Mouse (Mus musculus) gonadal fat pad, adult 2 months (tissue): ENCODE results near the gene Egln1. TPM values are rescaled to one million over a fixed set of nuclear protein-coding genes. Genes with fewer than 3 reads are reported as not detected.

Experiments used
- DNase-seq: peaks from one replicate; pipeline ENCODE4 v3.0.0-alpha.2; 2012; ENCODE audit warnings: low read depth
- polyA plus RNA-seq: library from polyadenylated mRNA; depleted of rRNA; stranded (reverse); fragments of >200 nt; gene quantifications from 2 replicates; pipeline ENCODE4 v1.2.3, GENCODE M21; 2012

Egln1 gene
- polyA plus RNA-seq, 1 experiment: 29.5 TPM

- DNase-seq: no peak
These were observed 45.9 kb downstream of the Egln1 start for GRCm38 (mm10) chr8:124903198-124903597.

GRCm38 (mm10) chr8:124898251-124898905 is 50.7 kb downstream of the Egln1 start:
- DNase-seq: no peak

- peak; percentile 38 for DNase-seq
These were observed 51.5 kb downstream of the Egln1 start, which contains the start of the genes Exoc8 and Sprtn for GRCm38 (mm10) chr8:124897386-124898250. Gene Exoc8 (minus strand): TSS chr8:124897705. Gene Sprtn (plus strand): TSS chr8:124897886.

- peak; percentile 19 for DNase-seq
These were observed 52.3 kb downstream of the Egln1 start for GRCm38 (mm10) chr8:124896632-124897385.

GRCm38 (mm10) chr8:124896010-124896631 is 53.0 kb downstream of the Egln1 start:
- no peak for DNase-seq

- no peak for DNase-seq
These were observed 56.5 kb downstream of the Egln1 start for GRCm38 (mm10) chr8:124892596-124892995.

GRCm38 (mm10) chr8:124888385-124888784 is 60.7 kb downstream of the Egln1 start:
- DNase-seq: no peak

GRCm38 (mm10) chr8:124878946-124879526 is 70.1 kb downstream of the Egln1 start:
- DNase-seq: no peak

- no peak for DNase-seq
These were observed 71.0 kb downstream of the Egln1 start for GRCm38 (mm10) chr8:124878141-124878540.

- DNase-seq: no peak
These were observed 76.4 kb downstream of the Egln1 start for GRCm38 (mm10) chr8:124872690-124873089.

GRCm38 (mm10) chr8:124872081-124872480 is 77.0 kb downstream of the Egln1 start:
- DNase-seq: no peak

GRCm38 (mm10) chr8:124871474-124871873 is 77.7 kb downstream of the Egln1 start:
- DNase-seq: no peak

GRCm38 (mm10) chr8:124869708-124870107 is 79.4 kb downstream of the Egln1 start:
- DNase-seq: no peak

GRCm38 (mm10) chr8:124867126-124867525 is 82.0 kb downstream of the Egln1 start:
- DNase-seq: no peak

- no peak for DNase-seq
These were observed 82.5 kb downstream of the Egln1 start for GRCm38 (mm10) chr8:124866669-124867068.

- DNase-seq: no peak
These were observed 85.4 kb downstream of the Egln1 start for GRCm38 (mm10) chr8:124863729-124864128.

GRCm38 (mm10) chr8:124863163-124863677 is 85.9 kb downstream of the Egln1 start:
- DNase-seq: no peak

- no peak for DNase-seq
These were observed 86.6 kb downstream of the Egln1 start, which contains the start of the genes Gnpat and 2810004N23Rik for GRCm38 (mm10) chr8:124862321-124863162. Gene Gnpat (plus strand): TSS chr8:124863033. Gene 2810004N23Rik (minus strand): TSS chr8:124863120.

GRCm38 (mm10) chr8:124860188-124860587 is 88.9 kb downstream of the Egln1 start:
- no peak for DNase-seq

- DNase-seq: no peak
These were observed 89.7 kb downstream of the Egln1 start for GRCm38 (mm10) chr8:124859466-124859865.
